Mouse (Mus musculus) heart, postnatal 0 days (tissue): Measurements from ENCODE around the gene Ddias.
A peak's percentile ranks its signal among the peaks of the same experiment; 100 is the strongest.

Experiments used
- CTCF ChIP-seq: IDR thresholded peaks from 2 replicates; pipeline ENCODE4 v1.5.1; 2016; ENCODE audit warnings: antibody characterized with exemption, control low read depth, low read depth
- EP300 ChIP-seq: IDR thresholded peaks from 2 replicates; pipeline ENCODE4 v1.6.1; 2016; ENCODE audit warnings: antibody characterized with exemption, low read depth

GRCm38 (mm10) chr7:92897021-92897420, 23.0 kb upstream of the Ddias start:
- TF ChIP-seq CTCF (peak; percentile 70), EP300 (no peak)
